Mouse (Mus musculus): ENCODE results near the gene Kazn. TPM values are rescaled to one million over a fixed set of nuclear protein-coding genes. Genes with fewer than 3 reads are reported as not detected.

Kazn gene
- total RNA-seq, 2 experiments from 2014 or later = 3.5 TPM; not detected in 1

DNA sequence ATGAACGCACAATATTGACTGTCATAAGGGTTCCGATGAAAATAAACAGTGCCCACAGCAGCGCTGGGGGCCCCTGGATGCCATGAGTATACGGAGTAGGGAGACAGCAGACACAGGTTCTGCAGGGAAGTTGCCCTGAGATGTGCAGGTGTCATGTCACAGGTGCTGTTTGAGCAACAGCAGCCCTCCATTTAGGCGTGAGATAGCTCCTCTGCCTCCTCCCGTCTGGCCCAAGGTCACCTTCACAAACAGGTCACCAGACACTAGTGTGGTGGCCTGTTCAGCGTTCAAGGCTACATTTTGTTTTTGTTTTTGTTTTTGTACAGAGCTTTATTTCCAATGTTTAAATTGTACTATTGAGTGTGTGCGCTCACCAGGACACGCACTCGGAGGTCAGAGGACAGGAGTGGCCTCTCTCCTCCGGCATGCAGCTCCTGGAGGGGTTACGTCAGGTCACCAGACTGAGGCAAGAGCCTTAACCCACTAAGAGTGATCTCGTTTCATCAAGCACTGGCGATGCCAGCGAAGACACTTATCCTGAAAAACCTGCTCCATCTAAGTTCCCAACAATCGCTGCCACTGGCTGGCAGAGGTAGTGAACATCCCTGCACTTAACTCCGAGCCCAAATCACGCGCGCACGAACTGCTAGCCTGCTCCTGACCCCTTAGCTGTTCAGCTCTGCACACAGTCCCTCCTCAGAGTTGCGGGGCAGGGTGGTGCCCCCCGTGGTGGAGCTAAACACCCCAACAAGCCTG lies 177.5 kb downstream of the Kazn start:
- ATAC-seq (replicated peaks; ENCODE audit: poor library complexity, severe bottlenecking) = no peak

DNA sequence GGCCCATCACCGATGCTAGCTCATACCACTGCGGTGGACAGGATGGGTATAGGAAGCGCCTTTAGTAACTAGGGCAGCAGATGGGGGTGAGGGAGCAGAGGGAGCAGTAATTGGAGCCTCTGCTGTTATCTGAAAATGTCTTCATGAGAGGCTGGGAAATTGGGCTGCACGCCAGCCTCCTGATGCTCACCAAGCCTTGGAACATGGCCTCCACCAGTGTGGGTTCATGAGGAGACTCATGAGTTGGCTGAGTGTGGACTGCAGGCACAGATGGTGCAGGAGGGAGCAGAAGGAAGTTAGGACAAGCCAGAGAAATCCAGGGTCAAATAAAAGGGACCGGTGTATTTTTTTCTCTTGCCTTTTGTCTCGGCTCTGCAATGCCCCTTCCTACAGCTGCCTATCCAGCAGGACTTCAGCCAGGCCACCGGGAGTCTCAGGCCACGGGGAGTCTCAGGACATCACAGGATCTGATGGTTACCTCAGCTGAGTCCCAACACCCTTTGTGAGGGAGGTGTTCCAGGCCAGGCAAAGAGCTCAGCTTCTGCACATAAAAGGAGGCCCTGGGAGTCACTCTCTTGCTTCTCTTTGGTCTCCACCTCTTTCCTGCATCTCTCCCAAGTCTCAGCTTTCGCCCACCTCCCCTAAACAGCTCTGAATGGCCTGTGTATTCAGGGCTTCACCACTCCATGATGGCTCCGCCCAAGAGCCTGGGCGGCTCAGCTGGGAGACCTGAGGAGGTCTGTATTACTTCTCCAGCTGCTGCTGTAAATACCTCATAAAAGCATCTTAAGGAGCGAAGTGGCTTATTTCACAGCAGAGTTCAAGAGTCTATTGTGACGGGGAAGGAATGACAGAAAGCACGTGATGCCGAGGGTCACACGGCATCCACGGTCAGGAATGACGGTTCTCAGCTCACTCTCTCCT lies 178.5 kb downstream of the Kazn start:
- no peak for ATAC-seq (replicated peaks; ENCODE audit: poor library complexity, severe bottlenecking)

DNA sequence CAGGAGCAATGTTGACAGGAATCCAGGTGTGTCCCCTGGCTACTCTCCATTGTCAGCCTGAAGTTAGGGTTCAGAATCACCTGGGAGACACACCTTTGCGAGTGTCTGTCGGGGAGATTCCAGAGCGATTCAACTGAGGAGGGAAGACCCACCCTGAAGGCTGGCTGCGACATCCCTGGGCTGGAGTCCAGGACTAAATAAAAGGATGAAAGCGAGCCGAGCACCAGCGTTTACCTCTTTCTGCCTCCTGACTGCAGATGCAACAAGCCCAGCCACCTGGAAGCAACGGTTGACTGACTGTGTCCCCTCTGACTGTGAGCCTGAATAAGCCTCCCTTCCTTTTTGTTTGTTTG lies 179.4 kb downstream of the Kazn start:
- ATAC-seq (replicated peaks; ENCODE audit: poor library complexity, severe bottlenecking) = no peak

DNA sequence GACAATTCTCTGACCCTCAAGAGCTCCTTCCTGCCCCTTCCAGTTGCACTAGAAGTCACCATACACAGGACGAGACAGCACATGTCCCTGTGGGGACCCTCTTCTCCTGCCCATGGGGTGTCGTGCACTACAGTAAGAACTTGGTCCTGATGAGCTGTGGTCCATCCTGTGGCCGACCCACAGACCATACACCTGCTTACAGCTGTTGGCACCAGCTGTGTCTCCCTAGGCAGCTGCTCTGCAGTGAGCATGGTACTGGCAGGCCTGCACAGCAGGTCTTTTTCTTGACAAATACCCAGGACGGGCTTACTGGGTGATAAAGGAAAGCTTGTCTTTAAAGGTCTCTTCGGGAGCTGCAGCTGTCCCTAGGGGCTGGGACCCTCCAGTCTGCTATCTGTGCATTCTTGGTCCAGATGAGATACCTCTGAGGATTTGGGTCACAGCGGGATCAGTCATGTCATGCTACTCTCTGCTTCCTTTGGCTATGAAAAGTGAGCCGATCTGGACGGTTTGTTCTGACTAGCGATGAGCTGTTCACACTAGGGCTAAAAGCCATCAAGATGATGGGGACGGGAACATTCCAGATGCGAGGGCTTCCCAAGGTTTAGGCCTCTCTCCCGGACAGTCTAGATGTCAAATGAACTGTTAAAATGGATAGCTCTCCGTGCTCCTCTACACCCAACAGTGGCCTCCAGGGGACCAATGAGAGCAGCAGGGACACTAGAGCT lies 179.9 kb downstream of the Kazn start:
- ATAC-seq (replicated peaks; ENCODE audit: poor library complexity, severe bottlenecking) = no peak

DNA sequence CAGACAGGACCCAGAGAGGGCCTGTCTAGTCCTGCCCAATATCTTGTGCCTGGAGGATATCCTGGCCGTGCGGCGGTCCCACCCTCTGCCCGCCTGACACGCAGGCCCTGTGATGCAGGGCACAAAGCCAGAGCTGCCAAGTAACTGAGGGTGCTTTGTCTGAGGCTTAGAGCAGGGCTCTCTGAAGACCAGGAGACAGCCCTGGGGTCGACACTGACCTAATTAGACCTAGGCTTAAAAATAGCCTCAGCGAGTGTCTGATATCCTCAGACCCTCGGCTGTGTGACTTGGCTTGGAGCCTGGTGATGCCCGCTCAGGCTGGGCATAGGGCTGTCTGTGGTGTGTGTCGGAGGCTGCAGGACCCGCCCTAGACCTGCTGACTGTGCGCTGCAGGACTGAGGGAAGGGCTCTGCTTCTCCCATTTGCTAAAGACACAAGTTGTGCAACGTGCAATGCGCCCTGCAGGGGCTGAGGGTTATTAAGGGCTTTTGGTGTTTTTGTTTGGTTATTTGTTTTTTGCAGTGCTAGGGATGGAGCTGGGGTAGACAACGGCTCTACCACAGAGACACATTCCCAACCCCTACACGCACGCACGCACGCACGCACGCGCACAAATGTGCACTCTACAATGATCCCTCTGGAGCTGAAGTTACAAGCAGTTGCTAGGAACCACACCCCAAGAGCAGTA lies 181.5 kb downstream of the Kazn start:
- ATAC-seq (replicated peaks; ENCODE audit: poor library complexity, severe bottlenecking) = no peak

DNA sequence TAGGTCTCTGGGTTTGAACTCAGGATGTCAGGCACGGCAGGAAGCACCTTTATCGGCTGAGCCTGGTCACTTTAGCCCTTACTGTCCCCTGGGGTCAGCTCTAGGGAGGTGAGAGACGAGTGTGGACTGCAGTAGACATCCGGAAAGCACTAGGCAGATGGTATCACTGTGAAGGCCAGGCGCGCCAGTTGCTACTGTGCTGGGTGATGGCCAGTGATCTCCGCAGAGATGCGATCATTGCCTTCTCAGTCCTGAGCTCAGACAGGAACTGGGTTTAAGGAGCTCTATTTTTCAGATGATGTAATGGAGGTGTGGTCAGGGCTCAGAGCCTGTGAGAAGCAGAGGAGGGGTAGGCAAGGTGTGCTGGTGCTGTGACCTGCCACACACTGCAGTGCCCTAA lies 183.6 kb downstream of the Kazn start:
- no peak for ATAC-seq (replicated peaks; ENCODE audit: poor library complexity, severe bottlenecking)

DNA sequence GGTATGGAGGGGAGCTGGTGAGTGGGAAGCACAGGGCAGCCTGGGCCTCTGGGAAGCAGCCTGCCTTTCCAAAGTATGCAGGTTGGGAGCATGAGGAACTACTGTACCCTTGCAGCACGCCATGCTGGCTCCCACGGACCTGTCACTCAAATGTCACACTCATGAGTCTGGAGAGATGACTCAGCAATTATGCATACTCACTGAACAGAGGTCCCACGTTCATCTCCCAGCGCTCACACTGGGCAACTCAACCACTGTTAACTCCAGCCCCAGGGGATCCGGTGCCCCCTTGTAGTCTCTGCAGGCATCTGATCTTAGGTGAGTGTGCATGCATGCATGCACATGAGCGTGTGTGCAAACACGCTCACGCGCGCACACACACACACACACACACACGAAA lies 184.6 kb downstream of the Kazn start:
- peak; percentile 56 for ATAC-seq (replicated peaks; ENCODE audit: poor library complexity, severe bottlenecking)

DNA sequence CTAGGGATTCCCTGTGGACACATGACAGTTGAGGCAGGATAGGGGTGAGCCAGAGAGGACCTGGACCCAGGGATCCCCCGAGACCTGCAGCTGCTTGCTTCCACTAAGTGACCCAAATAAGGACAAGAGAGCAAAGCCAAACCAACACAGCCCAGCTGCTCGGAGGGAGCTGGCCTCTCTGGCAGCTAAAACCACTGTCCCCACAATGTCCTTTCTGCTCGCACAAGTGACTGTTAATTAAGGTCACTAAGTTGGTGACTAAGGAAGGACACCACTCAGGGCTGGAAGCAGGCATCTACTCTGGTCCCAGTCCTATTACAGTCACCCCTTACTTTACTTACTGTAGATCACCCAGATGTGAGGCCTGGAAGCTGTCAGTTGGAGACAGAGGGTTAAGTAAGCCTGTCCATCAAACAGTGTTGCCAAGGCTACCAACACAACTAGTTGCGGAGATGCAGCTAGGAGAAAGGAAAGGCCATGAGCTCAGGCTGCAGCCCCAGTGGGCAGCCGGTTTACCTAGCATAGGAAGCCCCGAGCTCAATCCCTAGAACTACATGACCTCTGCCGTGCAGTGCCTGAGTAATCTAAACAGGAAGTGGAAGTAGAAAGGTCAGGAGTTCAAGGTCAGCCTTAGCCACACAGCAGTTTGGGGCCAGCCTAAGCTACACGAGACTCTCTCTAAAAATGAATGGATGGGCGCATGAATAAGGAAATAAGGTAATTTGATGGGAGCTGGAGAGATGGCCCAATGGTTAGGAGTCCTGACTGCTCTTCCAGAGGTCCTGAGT lies 185.3 kb downstream of the Kazn start:
- ATAC-seq (replicated peaks; ENCODE audit: poor library complexity, severe bottlenecking) = 0 out of 2 replicates have a peak, but pooled peaks have one; percentile 18

DNA sequence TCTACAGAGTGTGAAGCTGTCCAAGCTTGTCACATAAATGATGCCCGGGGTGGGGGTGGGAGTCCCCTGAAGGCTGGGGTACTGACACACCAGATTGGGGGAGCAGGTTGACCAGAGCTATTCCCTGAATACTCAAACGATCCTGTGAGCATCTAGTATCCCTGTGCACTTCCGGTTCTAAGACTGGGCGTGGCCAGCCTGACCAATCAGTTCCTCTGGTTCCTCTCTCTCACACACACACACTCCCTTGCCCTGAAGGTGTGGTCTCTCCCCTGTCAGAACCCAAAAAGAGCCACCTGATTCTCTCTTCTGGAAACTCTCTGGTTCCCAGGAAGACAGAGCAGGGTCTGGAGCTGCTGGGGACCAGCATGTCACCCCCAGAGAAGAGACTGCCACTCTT lies 185.9 kb downstream of the Kazn start:
- ATAC-seq (replicated peaks; ENCODE audit: poor library complexity, severe bottlenecking) = peak; percentile 50

DNA sequence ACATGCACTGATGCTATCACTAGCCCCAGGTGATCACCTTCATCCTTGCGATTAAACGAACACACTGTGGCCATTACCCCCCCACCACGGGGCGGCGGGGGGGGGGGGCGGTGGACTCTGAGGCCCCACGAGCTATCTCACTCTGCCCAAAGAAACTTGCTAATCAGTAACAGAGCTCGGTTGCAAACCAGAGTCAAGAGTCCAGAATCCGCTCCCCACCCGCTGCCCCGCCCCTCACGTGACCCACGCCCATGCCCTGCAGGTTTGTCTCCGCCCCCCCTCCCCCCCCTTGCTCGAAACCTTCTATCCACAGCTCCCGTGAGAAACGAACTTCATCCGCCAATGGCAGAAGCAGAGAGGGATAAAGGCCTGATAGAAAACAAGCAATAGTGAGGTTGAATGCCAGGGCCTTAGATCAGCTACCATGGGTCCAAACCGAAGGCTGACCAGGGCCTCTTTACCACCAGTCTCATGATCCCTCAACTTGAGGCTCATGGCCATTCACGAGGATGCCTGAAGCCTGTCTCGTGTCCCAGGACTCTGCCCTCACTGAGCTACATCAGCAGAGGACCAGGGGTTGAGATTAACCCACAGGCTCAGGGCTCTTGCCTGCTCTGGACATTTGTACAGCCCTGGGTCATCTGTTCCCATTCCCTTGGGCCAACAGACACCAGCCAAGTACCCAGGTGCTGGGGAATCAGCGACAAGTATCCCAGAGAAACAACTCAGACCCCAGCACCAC lies 186.6 kb downstream of the Kazn start:
- ATAC-seq (replicated peaks; ENCODE audit: poor library complexity, severe bottlenecking) = no peak

Other genes starting within 250 kb of the Kazn start
- gene Fhad1, start 224.3 kb downstream of the Kazn start, total RNA-seq (2014; fragmentation: Nextera tagmentation) = not detected in 2 replicates
- 0.39 TPM in 1 of 2 replicates, not detected in the other for gene Fhad1, start 224.3 kb downstream of the Kazn start, total RNA-seq (2017)
- 0.41 TPM in 1 of 2 replicates, not detected in the other for gene Tmem51, start 155.1 kb downstream of the Kazn start, total RNA-seq (2014; fragmentation: Nextera tagmentation)
- gene Tmem51, start 155.1 kb downstream of the Kazn start, total RNA-seq (2017) = 1.1 TPM in 1 of 2 replicates, not detected in the other